Mouse (Mus musculus) spleen, adult 12 weeks (tissue): ENCODE measurements around the gene Sec61a1.
A peak's percentile ranks its signal among the peaks of the same experiment; 100 is the strongest.

Experiments
- DNase-seq: peaks from one replicate; pipeline ENCODE4 v3.0.0; 2022; ENCODE audit warnings: low spot score

Gene Sec61a1

GRCm38 (mm10) chr6:88518404-88519263 lies at the start of gene Sec61a1:
TSS of gene Sec61a1 (minus strand) at chr6:88518905.
- DNase-seq: peak; percentile 92

DNA sequence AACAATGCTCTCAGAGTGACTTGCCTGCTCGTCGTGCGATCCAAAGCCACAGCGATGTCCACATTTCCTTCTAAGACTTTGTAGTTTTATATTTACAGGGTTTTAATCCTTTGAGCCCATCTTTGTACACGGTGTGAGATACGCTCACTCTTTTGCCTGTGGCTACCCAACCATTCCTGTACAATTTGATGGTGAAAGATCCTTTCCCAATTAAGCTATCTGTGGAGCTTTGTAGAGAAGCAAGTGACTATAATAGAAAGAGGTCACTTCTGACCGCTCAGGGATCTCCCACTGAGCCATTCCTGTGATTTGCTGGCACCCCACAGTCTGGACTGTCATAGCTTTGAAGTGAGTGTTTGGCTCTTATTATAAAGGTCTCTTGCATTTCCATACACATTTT lies 48.0 kb upstream of the Sec61a1 start:
- DNase-seq: no peak

GRCm38 (mm10) chr6:88565033-88565432 lies 46.3 kb upstream of the Sec61a1 start:
- DNase-seq: no peak

DNA sequence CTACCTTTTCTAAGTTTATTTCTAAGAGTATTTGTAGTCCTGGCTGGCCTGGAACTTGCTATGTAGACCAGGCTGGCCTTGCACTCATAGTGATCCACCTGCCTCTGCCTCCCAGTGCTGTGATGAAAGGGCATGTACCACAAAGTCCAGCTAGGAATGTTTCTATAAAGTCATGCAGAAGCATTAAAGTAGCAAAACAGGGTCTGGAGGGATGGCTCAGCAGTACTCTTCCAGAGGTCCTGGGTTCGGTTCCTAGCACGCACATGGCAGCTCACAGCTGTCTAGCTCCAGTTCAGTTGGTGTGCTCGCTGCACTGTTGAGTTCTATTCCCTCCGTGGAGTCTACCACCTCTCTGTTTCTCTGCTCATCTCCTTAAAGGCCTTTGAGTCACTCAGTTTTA lies 41.5 kb upstream of the Sec61a1 start:
- no peak for DNase-seq

- no peak for DNase-seq
Observed at GRCm38 (mm10) chr6:88559688-88560087, 41.0 kb upstream of the Sec61a1 start.

DNA sequence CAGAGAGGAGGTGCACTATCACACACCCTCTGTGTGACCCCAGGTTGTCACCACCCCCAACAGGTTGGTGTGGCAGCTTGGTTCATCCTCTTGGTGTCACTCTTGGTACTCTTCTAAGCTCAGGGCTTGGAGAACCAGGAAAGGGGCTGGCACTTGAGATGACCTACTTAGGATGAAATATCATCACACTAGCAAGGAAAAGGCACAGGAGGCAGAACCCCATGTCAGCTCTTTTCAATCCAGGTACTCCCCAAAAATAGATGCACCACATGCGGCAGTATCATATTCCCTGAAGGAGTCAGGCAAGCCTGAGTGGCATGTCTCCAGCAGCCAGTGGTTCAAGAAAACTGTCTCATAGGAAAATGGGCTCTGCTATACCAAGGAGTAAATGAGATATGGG lies 39.4 kb upstream of the Sec61a1 start:
- no peak for DNase-seq

DNA sequence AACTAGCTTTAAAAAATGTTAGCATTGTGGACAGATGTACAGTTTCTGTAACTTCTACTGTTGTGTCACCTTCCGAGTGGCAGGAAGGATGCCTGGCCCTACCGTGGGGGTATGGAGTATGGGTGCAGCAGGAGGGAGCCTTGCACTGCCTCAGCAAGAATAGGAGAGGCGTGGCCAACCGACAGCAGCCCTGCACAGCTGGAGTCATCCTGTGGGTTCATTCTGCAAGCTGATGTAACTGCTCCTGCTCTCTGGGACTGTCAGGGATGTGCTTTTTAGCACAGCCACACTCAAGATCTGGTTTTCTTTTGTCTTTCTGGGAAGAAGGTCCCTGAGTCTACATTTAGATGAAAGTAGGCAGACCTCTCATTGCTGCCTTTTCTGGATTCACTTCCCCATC lies 38.8 kb upstream of the Sec61a1 start:
- DNase-seq: no peak

- no peak for DNase-seq
Observed at GRCm38 (mm10) chr6:88549916-88550315, 31.2 kb upstream of the Sec61a1 start.

GRCm38 (mm10) chr6:88549137-88549814 lies 30.6 kb upstream of the Sec61a1 start:
- DNase-seq: peak; percentile 55

GRCm38 (mm10) chr6:88548405-88549049 lies 29.8 kb upstream of the Sec61a1 start:
- no peak for DNase-seq

- DNase-seq: no peak
Observed at GRCm38 (mm10) chr6:88545397-88545790, 26.7 kb upstream of the Sec61a1 start.

DNA sequence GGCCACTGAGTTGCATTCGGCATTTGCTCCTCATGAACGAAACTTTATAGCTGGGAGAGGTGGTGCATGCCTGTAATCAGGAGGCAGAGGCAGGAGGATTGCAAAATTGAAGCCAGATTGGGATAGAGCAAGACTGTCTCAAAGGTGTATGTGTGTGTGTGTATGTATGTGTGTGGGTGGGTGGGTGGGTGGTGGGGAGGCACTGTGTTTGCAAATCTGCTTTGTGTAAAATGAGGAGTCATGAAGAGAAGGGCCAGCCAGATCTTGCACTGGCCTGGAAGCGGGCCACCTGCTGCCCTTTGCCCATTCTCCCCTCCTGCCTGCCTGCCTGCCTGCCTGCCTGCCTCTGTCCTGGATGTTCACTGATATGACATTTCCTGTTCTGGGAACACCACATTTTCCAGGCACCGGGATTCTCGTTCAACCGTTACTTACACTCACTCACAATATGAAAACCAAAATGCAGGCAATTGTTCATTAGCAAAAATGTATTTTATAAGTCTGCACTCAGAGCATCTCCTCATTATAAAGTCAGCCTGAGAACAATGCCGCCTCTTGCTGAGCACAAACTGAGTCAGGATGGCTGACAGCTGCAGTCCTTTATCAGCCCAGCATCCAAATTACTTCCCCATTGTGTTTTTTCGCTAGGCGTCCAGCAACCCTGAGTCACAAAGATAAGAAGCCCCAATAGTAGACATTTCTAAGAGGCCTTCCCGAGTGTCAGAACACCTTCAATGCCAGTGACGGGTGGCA lies 26.1 kb upstream of the Sec61a1 start:
- DNase-seq: no peak

DNA sequence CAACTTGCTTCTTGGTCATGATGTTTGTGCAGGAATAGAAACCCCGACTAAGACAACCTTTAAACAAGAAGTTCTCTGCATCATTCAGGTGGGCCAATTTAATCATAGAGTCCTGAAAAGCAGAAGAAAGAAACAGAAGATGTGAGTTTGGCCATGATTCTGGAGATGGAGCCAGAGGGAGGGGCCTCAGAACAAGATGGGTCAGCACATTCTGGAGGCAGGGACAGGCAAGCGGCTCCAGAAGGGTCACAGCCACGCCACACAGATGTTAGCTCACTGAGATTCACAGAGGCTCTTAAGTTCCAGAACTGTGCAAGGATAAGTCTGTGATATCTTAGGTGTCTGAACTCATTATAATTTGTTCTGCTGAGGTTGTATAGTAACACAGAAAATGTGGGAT lies 25.5 kb upstream of the Sec61a1 start:
- no peak for DNase-seq

DNA sequence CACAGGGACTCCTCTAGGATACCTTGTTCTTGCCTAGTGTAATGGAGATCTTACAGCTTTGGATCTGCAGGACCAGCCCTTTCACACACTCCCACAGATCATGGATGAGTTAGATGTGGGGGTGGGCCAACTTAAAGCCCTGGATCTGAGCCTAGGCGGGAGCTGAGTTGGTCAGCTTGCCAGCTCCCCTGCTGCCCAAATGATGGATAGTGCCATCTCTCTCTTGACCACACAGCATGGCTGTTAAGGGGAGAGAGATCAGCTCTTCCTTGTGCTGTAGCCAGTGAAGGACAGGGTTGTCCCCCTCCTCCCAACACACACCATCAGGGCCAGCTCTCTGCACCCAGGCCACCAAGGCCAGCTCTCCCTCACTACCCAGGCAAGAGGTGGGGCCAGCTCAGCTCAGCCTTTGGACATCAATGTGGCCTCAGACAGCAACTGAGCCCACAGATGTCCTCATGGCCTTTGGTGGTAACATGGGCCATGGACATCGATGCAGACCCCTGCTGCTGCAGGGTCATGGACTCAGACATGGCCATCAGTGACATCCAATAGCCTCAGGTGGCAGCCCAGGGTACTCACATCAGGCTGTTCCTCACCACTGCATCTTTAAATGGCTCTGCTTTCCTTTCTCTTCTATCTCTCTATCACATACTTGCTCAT lies 21.5 kb upstream of the Sec61a1 start:
- no peak for DNase-seq

- no peak for DNase-seq
Observed at GRCm38 (mm10) chr6:88530306-88530705, 11.6 kb upstream of the Sec61a1 start.

DNA sequence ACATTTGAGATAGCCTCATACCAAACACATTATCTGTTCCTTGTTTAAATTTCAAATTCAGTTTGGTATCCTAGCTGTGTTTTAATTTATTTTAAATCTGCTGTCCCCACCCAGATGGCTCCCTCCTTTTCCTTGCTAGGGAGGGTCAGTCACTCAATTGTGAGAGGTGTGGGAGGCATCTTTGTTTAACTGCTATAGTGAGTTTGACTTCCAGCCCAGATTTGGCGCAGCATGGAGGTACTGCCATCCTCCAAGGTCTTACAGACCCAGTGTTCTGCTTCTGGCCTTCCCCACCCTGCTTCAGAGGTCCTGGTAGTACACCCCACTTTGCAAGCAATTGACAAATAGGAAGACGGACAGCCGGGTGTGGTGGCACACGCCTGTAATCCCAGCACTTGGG lies 5.4 kb upstream of the Sec61a1 start:
- DNase-seq: no peak

DNA sequence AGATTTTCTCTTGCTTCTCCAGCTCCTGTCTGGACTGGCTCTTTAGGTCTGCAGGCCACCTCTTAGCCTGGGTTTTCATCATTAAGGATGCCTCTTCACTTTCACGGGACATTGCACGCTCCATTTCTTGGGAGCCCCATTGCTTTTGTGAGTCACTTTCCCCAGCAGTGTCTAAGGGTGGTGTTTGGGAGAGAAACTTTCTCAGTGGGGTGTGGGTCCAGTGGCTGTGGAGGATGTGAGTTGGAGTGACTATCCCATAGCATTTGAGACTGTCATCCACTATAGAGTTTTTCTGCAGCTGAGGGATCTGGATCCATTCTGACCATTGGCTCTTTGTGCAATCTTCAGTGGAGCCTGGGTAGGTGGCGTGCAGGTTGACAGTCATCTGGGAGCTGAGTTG lies 4.7 kb upstream of the Sec61a1 start:
- no peak for DNase-seq

DNA sequence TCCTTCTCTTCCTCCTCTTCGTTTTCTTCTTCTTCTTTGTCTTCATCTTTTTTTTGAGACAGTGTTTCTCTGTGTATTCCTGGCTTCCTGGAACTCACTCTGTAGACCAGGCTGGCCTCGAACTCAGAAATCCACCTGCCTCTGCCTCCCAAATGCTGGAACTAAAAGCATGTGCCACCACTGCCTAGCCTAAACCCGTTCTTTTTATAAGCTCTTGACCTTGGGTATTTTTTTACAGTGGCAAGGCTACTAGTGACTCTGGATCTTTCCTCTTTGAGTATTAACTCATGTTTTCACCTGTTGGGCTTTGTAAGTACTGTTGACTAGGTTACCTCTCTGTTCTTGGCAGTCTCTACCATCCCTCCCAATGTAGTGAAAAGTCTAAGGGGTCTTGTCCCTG lies 4.3 kb upstream of the Sec61a1 start:
- DNase-seq: no peak

GRCm38 (mm10) chr6:88522606-88523005 lies 3.9 kb upstream of the Sec61a1 start:
- no peak for DNase-seq

DNA sequence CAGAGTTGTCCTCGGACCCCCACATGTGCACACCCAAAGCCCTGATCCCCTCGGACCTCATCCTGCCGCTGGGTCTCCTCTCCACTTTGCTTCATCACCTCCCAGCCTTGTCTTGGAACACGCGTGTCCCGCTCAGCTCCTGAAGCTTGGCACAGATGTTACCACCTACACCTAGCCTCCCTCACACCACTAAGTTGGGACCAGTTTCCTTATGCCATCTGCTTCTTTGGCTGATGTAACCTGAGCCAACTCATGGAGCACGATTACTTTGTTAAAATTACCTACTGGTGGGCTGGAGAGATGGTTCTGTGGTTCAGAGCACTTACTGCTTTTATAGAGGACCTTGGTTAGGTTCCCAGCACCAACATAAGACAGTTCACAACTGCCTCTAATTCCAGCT lies 3.1 kb upstream of the Sec61a1 start:
- DNase-seq: no peak

DNA sequence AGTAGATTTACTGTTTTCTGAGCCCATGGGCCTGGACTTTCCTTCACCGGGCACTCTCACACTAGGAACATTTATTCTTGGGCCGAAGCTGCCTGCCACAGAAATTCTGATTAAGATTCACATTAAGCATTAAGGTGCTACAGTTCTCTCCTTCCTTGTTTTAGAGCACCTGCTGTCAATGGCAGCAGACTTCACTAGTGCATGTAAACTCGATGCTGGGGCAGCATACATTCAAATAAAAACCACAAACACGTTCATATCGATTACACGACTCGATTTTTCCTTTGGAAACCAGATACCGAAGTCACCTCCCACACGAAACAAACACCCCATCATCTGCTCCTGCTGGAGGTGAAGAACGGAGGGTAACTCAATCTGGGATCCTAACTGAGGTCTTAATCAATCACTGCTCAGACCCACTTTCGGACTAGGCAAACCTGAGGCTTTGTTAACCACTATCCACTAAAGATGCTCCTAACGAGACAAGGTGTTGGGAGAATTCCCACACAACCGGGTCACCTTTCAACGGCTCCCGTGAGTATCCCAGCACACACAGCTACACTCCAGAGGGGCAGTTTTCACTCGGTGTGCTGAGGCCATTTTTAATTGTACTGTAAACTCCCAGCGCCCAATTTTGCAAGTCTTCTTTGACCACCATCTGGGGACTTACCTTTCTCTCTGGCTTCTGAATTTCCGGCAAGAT lies 853 bp downstream of the Sec61a1 start:
- DNase-seq: no peak
